Mouse (Mus musculus) central nervous system, embryonic 14 days (tissue): ENCODE results near the gene Nenf. TPM values are rescaled to one million over a fixed set of nuclear protein-coding genes. Genes with fewer than 3 reads are reported as not detected.

ENCODE experiments used
- polyA plus RNA-seq: library from polyadenylated mRNA; depleted of rRNA; stranded (reverse); fragments of >200 nt; gene quantifications from 2 replicates; pipeline ENCODE4 v1.2.3, GENCODE M21; 2012; rRNA removed

Nenf gene
- 107 and 121 TPM in 2 replicates for polyA plus RNA-seq

GRCm38 (mm10) chr1:191317591-191318196 is at the start of gene Nenf:
Nenf (minus strand) TSS chr1:191318194.

DNA sequence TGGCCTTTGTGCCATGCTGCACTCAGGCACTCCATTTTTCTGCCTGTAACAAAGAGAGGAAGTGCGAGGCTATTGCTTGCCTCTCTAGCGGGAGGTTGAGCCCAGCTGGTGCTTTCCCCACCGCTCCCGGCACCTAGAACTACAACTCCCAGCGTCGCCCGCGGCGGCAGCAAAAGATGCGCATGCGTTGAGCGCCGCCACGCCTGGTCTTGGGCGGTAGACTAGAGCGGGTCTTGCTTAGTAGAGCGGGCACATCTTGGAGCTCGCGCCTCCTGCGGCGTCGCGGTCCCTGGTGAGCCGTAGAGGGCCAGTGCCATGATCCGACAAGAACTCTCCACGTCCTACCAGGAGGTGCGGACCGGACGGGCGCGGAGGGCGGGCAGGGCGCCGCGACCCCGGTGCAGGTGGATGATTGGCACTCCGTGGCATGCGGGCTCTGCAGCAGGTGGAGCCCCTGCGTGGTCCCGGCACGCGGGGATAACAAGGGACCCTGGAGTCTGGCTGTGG is 7.8 kb upstream of the Nenf start, which contains the start of gene Tmem206:
Gene Tmem206 (plus strand): TSS at position 187 of the 507 bp plus-strand sequence.

Other genes starting within 250 kb of the Nenf start
- gene Batf3, start 220.3 kb downstream of the Nenf start, polyA plus RNA-seq = 2.6 and 3.7 TPM in 2 replicates
- gene Fam71a, start 153.4 kb downstream of the Nenf start, polyA plus RNA-seq = not detected in 2 replicates
- gene Atf3, start 100.2 kb downstream of the Nenf start, polyA plus RNA-seq = 1.6 and 2.1 TPM in 2 replicates
- gene Tmem206, start 7.7 kb upstream of the Nenf start, polyA plus RNA-seq = 27.1 and 30.6 TPM in 2 replicates
- 18.4 and 18.9 TPM in 2 replicates for gene Ppp2r5a, start 85.1 kb upstream of the Nenf start, polyA plus RNA-seq